Mouse (Mus musculus) testis, adult 2 months (tissue): ENCODE data around the gene Fnbp1. TPM values are rescaled to one million over a fixed set of nuclear protein-coding genes. Genes with fewer than 3 reads are reported as not detected.

ENCODE experiments used
- H3K27ac ChIP-seq: fragments of 200-500 bp; 2 replicates; pipeline ENCODE4 v1.5.1; 2012; ENCODE audit warnings: low read depth, low read length; ENCODE audit not compliant: control insufficient read depth, insufficient read depth
- H3K27me3 ChIP-seq: fragments of 200-500 bp; 2 replicates; pipeline ENCODE4 v1.6.1; 2012; ENCODE audit warnings: mild to moderate bottlenecking, low read length, moderate library complexity; ENCODE audit not compliant: control insufficient read depth, insufficient read depth
- H3K36me3 ChIP-seq: fragments of 200-500 bp; 2 replicates; pipeline ENCODE4 v1.6.1; 2012; ENCODE audit warnings: mild to moderate bottlenecking, low read length; ENCODE audit not compliant: control insufficient read depth, insufficient read depth
- H3K4me1 ChIP-seq: fragments of 200-500 bp; 2 replicates; pipeline ENCODE4 v1.6.1; 2012; ENCODE audit warnings: low read length; ENCODE audit not compliant: control insufficient read depth, insufficient read depth
- H3K4me3 ChIP-seq: fragments of 200-500 bp; 2 replicates; pipeline ENCODE4 v1.5.1; 2012; ENCODE audit warnings: low read depth, mild to moderate bottlenecking, low read length, moderate library complexity, mixed read lengths; ENCODE audit not compliant: control insufficient read depth
- CTCF ChIP-seq: fragments of 200-500 bp; IDR thresholded peaks from 2 replicates; pipeline ENCODE4 v1.5.1; 2012; ENCODE audit warnings: low read depth, mild to moderate bottlenecking, inconsistent platforms, low read length, moderate library complexity; ENCODE audit not compliant: control insufficient read depth, insufficient read depth, insufficient replicate concordance
- POLR2A ChIP-seq: fragments of 200-500 bp; IDR thresholded peaks from 2 replicates; pipeline ENCODE4 v1.6.1; 2012; ENCODE audit warnings: low read depth, mild to moderate bottlenecking, inconsistent platforms, low read length, moderate library complexity; ENCODE audit not compliant: control insufficient read depth
- polyA plus RNA-seq: library from polyadenylated mRNA; depleted of rRNA; stranded (reverse); fragments of >200 nt; gene quantifications from 2 replicates; pipeline ENCODE4 v1.2.3, GENCODE M21; 2012

Gene Fnbp1
- polyA plus RNA-seq, 1 experiment: 6.3 TPM

GRCm38 (mm10) chr2:31005453-31005852 is 136.4 kb downstream of the Fnbp1 start:
- no peaks in the 10 kb centered on the region; the same call in 1 of the 2 replicates for H3K4me1 ChIP-seq
- no peak overlapping the region for H3K4me3 ChIP-seq
- peak overlapping the region; percentile 60 for H3K27ac ChIP-seq
- no peaks in the 10 kb centered on the region for H3K27me3 ChIP-seq
- peaks cover 1% of the 10 kb centered on the region for H3K36me3 ChIP-seq
- TF ChIP-seq CTCF (no peak), POLR2A (no peak)

DNA sequence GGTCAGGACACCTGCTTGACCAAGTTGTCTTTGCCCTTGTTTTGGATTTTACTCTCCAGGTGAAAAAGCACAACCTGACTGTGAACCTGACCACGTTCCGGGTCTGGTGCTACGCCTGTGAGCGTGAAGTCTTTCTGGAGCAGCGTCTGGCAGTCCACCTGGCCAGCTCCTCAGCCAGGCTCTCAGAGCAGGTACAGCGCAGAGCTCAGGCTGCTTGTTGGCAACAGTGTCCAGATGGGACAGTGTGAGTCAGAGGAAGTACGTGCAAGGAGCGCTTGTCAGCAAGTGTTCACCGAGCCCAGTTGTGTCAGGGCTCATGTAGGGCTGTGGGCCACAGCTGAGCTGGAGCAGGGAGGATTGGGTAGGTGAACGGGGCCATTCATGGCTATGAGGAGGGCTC is 139.0 kb downstream of the Fnbp1 start:
- no peak overlapping the region for H3K4me3 ChIP-seq
- H3K4me1 ChIP-seq: no peaks in the 10 kb centered on the region; the same call in 1 of the 2 replicates
- no peaks in the 10 kb centered on the region for H3K27me3 ChIP-seq
- no peak for TF ChIP-seq CTCF
- no peak for TF ChIP-seq POLR2A
- H3K27ac ChIP-seq: no peak overlapping the region
- peaks cover 1% of the 10 kb centered on the region for H3K36me3 ChIP-seq

GRCm38 (mm10) chr2:30998443-30999260 is 143.2 kb downstream of the Fnbp1 start:
- H3K27me3 ChIP-seq: no peaks in the 10 kb centered on the region
- H3K27ac ChIP-seq: no peak overlapping the region
- H3K36me3 ChIP-seq: peaks cover 1% of the 10 kb centered on the region
- peaks cover 9% of the 10 kb centered on the region for H3K4me1 ChIP-seq
- H3K4me3 ChIP-seq: no peak overlapping the region
- no peak for TF ChIP-seq CTCF
- TF ChIP-seq POLR2A: no peak

DNA sequence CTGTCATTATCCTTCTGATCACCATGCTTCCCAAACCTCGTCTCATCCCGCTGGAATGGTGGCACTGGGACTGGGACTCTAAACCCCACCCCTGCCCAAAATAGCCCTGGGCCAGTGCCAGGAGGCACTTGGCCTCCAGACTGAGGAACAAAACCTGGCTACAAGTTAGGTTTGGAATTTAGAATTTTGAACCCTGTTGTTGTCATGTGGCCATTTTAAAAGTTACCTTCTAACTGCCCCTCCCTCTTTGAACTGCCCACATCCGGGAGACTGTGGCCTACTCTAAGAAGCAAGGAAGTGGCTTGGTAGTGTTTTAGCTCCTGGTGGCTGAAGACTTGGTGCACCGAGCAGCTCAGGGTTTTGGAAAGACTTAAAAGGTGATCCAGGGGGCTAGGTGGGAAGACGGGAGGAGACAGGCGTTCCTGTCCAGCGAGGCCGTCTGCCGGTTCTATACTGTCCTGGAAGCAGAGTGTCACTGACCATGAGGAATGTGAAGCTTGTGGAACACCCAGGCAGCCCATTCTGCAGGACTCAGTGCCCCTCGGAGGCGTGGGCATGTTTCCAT is 146.3 kb downstream of the Fnbp1 start:
- peaks cover 9% of the 10 kb centered on the region for H3K4me1 ChIP-seq
- TF ChIP-seq CTCF: no peak
- TF ChIP-seq POLR2A: no peak
- peak overlapping the region; percentile 46 for H3K27ac ChIP-seq
- no peaks in the 10 kb centered on the region for H3K27me3 ChIP-seq
- peak overlapping the region; percentile 86 for H3K4me3 ChIP-seq
- no peaks in the 10 kb centered on the region; the same call in 1 of the 2 replicates for H3K36me3 ChIP-seq

DNA sequence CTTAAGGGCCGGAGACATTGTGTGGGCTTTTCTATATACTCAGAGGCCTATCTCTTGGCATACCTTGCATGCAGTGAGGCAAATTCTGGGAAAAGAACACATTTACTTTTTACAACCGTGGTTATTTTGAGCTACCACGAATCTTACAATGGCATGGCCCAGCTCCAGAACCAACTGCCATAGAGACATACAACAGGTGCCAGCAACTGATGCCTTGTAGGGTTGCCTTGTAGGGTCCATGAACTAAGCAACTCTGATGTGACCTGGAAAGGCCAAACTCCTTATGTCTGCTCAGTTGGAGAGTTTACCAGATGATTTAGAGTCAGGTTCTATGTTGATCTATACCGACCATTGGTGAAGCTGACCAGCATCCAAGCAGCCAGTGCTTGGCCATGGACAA is 147.0 kb downstream of the Fnbp1 start:
- Histone ChIP-seq H3K27me3 (no peaks in the 10 kb centered on the region), H3K27ac (no peak overlapping the region), H3K4me1 (peaks cover 9% of the 10 kb centered on the region), H3K36me3 (no peaks in the 10 kb centered on the region; the same call in 1 of the 2 replicates), H3K4me3 (peak overlapping the region; percentile 86)
- TF ChIP-seq CTCF (no peak), POLR2A (no peak)

GRCm38 (mm10) chr2:30990221-30990620 is 151.6 kb downstream of the Fnbp1 start:
- Histone ChIP-seq H3K4me1 (peaks cover 4% of the 10 kb centered on the region), H3K36me3 (no peaks in the 10 kb centered on the region), H3K27me3 (no peaks in the 10 kb centered on the region), H3K27ac (no peak overlapping the region), H3K4me3 (no peak overlapping the region)
- TF ChIP-seq CTCF (no peak), POLR2A (no peak)
